Mouse (Mus musculus) ES-E14 (cell line): ENCODE results near the gene Galnt17. TPM values are rescaled to one million over a fixed set of nuclear protein-coding genes. Genes with fewer than 3 reads are reported as not detected.

Experiments used
- DNase-seq: peaks from one replicate; pipeline ENCODE4 v3.0.0-alpha.2; 2013; ENCODE audit warnings: low read depth, low spot score
- H3K27ac ChIP-seq: 2 replicates; pipeline ENCODE4 v1.5.1; 2012; ENCODE audit warnings: low read depth, mild to moderate bottlenecking, low read length, moderate library complexity, mixed read lengths; ENCODE audit not compliant: poor library complexity, insufficient read depth, severe bottlenecking
- H3K36me3 ChIP-seq: 2 replicates; pipeline ENCODE4 v1.6.1; 2012; ENCODE audit warnings: mild to moderate bottlenecking, low read length, moderate library complexity, mixed read lengths; ENCODE audit not compliant: control insufficient read depth, poor library complexity, insufficient read depth, severe bottlenecking
- H3K4me1 ChIP-seq, 2 experiments: fragments of 150-350 bp in 1 of 2; sonication (generic) in 1 of 2; 2 replicates each; pipeline ENCODE4 v1.6.1; 2012; ENCODE audit warnings: low read length in 2 of 2, mild to moderate bottlenecking in 1 of 2, mixed read lengths in 1 of 2; ENCODE audit not compliant: control insufficient read depth in 2 of 2, insufficient read depth in 2 of 2, poor library complexity in 1 of 2
- H3K4me3 ChIP-seq, 2 experiments: fragments of 150-350 bp in 1 of 2; sonication (generic) in 1 of 2; 2 replicates each; pipeline ENCODE4 v1.5.1; 2012; ENCODE audit warnings: low read length in 2 of 2, low read depth in 1 of 2, mild to moderate bottlenecking in 1 of 2, mixed read lengths in 1 of 2; ENCODE audit not compliant: insufficient read depth in 1 of 2, poor library complexity in 1 of 2, severe bottlenecking in 1 of 2
- H3K9ac ChIP-seq: 2 replicates; pipeline ENCODE4 v1.6.1; 2012; ENCODE audit warnings: low read depth, mild to moderate bottlenecking, low read length, mixed read lengths; ENCODE audit not compliant: poor library complexity, insufficient read depth, severe bottlenecking
- H3K9me3 ChIP-seq: fragments of 150-350 bp; sonication (generic); 2 replicates; pipeline ENCODE4 v1.6.1; 2012; ENCODE audit warnings: low read depth, mild to moderate bottlenecking, low read length; ENCODE audit not compliant: control insufficient read depth, insufficient read depth
- CHD2 ChIP-seq: IDR thresholded peaks from 2 replicates; pipeline ENCODE4 v1.6.1; 2014; ENCODE audit warnings: mild to moderate bottlenecking, low read depth, low read length, inconsistent platforms
- HCFC1 ChIP-seq: IDR thresholded peaks from 2 replicates; pipeline ENCODE4 v1.6.1; 2012; ENCODE audit warnings: low read length, inconsistent platforms, borderline replicate concordance; ENCODE audit not compliant: insufficient read depth
- MAFK ChIP-seq: IDR thresholded peaks from 2 replicates; pipeline ENCODE4 v1.6.1; 2014; ENCODE audit warnings: mild to moderate bottlenecking, low read depth, low read length, inconsistent platforms; ENCODE audit not compliant: insufficient read depth
- ZC3H11A ChIP-seq: IDR thresholded peaks from 2 replicates; pipeline ENCODE4 v1.6.1; 2012; ENCODE audit warnings: low read depth, mild to moderate bottlenecking, inconsistent platforms, low read length, borderline replicate concordance
- ZNF384 ChIP-seq: IDR thresholded peaks from 2 replicates; pipeline ENCODE4 v1.6.1; 2012; ENCODE audit warnings: low read depth, low read length, inconsistent platforms
- in situ Hi-C, 2 experiments: fragments of 600-800 bp; cut with MboI; formaldehyde crosslinking; loops; one replicate each; pipeline ENCODE4 v1.15.1; 2025; ENCODE audit warnings: low sequenced_read_pairs in 2 of 2, inconsistent platforms in 1 of 2; ENCODE audit not compliant: unreplicated experiment in 2 of 2
- total RNA-seq: library from RNA; depleted of rRNA; stranded (reverse); fragments of 300-350 nt; gene quantifications from 2 replicates; pipeline ENCODE4 v1.2.3, GENCODE M21; 2012

Gene Galnt17
- total RNA-seq, 1 experiment, result 2.2 TPM

DNA sequence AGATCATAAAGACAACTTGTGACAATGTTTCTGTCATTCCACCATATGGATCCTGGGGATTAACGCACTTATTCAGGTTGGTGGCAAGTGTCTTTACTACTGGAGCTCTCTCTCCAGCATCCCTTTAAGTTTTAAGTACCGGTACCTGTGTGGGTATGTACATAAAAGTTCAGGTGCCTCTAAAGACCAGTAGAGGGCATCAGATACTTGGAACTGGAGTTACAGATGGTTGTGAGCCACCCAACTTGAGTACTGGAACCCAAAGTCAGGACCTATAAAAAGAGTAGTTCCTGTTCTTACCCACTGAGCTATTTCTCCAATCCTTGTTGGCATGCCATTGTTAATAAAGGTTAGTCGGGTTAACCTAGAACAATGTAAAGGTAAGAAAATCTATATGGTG is 152.0 kb downstream of the Galnt17 start:
- Histone ChIP-seq H3K9me3 (no peaks in the 10 kb centered on the region), H3K36me3 (no peaks in the 10 kb centered on the region), H3K4me3 (no peak overlapping the region), H3K27ac (no peak overlapping the region), H3K9ac (no peak overlapping the region), H3K4me1 (no peaks in the 10 kb centered on the region)
- TF ChIP-seq ZNF384 (no peak), ZC3H11A (peak; percentile 72)
- in situ Hi-C loops, result no loop called here
- peak; percentile 17 for DNase-seq

DNA sequence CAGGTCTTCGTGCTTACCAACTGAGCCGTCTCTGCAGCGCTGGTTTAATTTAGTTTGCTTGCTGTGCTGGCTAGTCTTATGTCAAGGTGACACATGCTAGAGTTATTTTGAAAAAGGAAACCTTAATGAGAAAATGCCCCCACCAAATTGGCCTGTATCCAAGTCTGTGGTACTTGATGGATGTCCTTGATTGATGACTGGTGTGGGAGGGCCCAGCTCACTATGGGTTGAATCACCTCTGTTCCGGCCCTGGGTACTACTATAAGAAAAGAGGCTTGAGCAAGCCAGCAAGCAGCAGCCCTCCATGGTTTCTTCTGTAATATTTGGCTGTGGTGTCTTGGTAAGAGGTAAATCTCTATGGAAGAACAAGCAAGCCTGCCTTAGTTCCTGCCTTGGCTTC is 165.7 kb downstream of the Galnt17 start:
- Histone ChIP-seq H3K27ac (no peak overlapping the region), H3K4me3 (no peak overlapping the region), H3K4me1 (no peaks in the 10 kb centered on the region), H3K9me3 (no peaks in the 10 kb centered on the region), H3K9ac (no peak overlapping the region), H3K36me3 (no peaks in the 10 kb centered on the region)
- in situ Hi-C loops, result no loop called here
- no peak for DNase-seq
- TF ChIP-seq CHD2, result no peak
- no peak for TF ChIP-seq MAFK
- TF ChIP-seq ZC3H11A, result no peak
- no peak for TF ChIP-seq HCFC1
- TF ChIP-seq ZNF384, result no peak

DNA sequence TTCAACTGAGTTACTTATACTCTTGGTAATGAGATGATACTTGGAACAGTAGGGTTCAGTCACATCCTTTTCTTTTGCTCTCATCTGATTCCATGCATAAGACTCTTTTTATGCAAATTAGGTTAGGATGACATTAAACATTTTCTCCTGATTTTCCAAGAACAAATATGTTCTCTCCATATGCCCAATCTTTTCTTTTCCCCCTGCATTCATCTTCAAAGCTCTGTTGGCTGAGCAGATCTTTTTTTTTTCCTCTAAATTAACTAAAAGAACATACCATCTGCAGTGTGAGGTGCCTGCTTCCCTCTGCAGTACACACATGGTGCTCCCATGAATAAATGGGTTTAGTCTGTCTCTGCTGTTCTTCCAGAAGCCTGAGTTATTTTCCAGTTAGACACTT is 173.5 kb downstream of the Galnt17 start:
- no peak overlapping the region for H3K4me3 ChIP-seq
- DNase-seq, result no peak
- no peak for TF ChIP-seq HCFC1
- TF ChIP-seq MAFK, result no peak
- TF ChIP-seq ZC3H11A, result no peak
- no peak for TF ChIP-seq CHD2
- TF ChIP-seq ZNF384, result no peak
- H3K36me3 ChIP-seq, result no peaks in the 10 kb centered on the region
- H3K9ac ChIP-seq, result no peak overlapping the region
- no peak overlapping the region for H3K27ac ChIP-seq
- in situ Hi-C loops, result no loop called here
- no peaks in the 10 kb centered on the region for H3K4me1 ChIP-seq
- H3K9me3 ChIP-seq, result no peaks in the 10 kb centered on the region

DNA sequence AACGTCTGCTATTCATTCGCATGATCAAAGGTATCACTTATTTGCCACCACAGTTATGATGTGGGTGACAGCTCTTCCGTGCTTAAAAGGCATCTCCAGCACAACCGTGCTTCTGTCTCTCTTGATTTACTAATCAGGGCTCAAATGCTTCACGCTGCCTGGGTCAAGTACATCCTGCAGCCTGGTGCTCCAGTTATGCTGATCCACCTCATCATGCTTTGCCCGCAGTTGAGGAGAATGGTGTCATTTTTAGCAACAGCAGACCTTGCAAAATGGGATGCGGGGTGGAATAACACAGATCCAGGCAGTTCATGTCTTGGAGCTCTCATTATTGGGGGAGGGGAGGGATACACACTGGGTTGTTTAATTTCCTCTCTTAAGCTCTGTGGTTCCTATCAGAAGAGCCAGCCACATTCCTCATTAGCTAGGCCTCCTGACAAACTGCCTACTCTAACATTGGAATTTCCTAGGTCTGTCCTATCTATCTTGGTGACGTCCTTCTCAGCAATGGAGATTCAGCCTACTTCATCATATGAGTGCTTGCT is 187.9 kb downstream of the Galnt17 start:
- H3K4me3 ChIP-seq, result no peak overlapping the region
- no peaks in the 10 kb centered on the region for H3K9me3 ChIP-seq
- in situ Hi-C loops, result no loop called here
- no peak overlapping the region for H3K27ac ChIP-seq
- DNase-seq, result no peak
- H3K4me1 ChIP-seq, result no peaks in the 10 kb centered on the region
- TF ChIP-seq ZNF384 (no peak), CHD2 (no peak), HCFC1 (no peak), ZC3H11A (no peak), MAFK (no peak)
- no peaks in the 10 kb centered on the region for H3K36me3 ChIP-seq
- H3K9ac ChIP-seq, result no peak overlapping the region

DNA sequence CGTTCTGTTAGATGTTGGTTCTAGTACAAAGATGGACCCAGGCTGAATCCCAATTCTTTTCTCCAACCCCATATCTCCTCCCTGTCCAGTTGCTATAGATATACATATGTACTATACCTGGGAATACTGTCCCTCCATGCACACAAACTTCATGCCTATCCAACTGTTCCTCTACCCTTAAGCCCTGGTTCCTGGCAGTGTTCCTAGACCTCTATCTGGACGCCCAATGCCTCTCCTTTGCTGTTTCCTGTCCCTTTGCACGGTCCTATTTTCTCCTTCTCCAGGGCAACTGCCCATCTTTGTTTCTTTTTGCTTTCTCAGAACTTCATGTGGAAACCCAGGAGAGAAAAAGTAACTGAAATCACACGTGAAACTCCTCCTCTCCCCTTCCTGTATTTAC is 188.4 kb downstream of the Galnt17 start:
- no peak overlapping the region for H3K9ac ChIP-seq
- no peaks in the 10 kb centered on the region for H3K36me3 ChIP-seq
- no peak overlapping the region for H3K4me3 ChIP-seq
- in situ Hi-C loops, result no loop called here
- H3K4me1 ChIP-seq, result no peaks in the 10 kb centered on the region
- TF ChIP-seq HCFC1, result no peak
- no peaks in the 10 kb centered on the region for H3K9me3 ChIP-seq
- no peak for DNase-seq
- no peak overlapping the region for H3K27ac ChIP-seq
